Mouse (Mus musculus): Measurements from ENCODE around the gene Crat. TPM values are rescaled to one million over a fixed set of nuclear protein-coding genes. Genes with fewer than 3 reads are reported as not detected.
A peak's percentile ranks its signal among the peaks of the same experiment; 100 is the strongest.

Crat gene
- polyA plus RNA-seq, 1 experiment from 2014 or later = 26.1 TPM

DNA sequence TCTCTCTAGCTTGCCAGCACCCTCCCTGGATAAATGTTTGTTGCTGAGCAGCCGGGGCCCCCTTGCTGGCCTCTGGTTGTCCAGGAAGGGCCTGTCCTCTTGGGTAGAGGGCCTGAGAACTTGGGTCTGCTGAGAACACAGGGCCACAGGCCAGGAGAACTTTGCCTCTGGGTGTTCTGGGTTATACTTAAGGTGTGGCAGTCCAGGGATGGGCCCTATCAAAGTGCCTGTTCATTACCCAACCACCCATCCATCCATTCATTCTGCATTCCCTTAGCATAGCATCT is 22.3 kb downstream of the Crat start:
- Histone ChIP-seq H3K27me3 (replicated peaks; ENCODE audit: control insufficient read depth, insufficient read depth, low read length) (no peaks in the 10 kb centered on the region), H3K4me2 (peak overlapping the region; percentile 94), H3K4me1 (replicated peaks; ENCODE audit: control insufficient read depth, insufficient read depth, low read length) (peaks cover 14% of the 10 kb centered on the region), H3K9ac (ENCODE audit: low read depth, low read length) (peak overlapping the region; percentile 76), H3K9me3 (ENCODE audit: control insufficient read depth, low read length) (no peaks in the 10 kb centered on the region), H3K27ac (ENCODE audit: low read depth, low read length) (peak overlapping the region; percentile 84; the same call in 1 of the 2 replicates), H3K36me3 (ENCODE audit: control insufficient read depth, insufficient read depth, low read length) (peaks cover 19% of the 10 kb centered on the region), H3K4me3 (ENCODE audit: low read depth, low read length) (peak overlapping the region; percentile 76)
- ATAC-seq (replicated peaks; ENCODE audit: low FRiP score) = no peak
- no peak for DNase-seq (ENCODE audit: low spot score)
- 54% methylated on average over 1 of the region's 1 CpGs for WGBS

DNA sequence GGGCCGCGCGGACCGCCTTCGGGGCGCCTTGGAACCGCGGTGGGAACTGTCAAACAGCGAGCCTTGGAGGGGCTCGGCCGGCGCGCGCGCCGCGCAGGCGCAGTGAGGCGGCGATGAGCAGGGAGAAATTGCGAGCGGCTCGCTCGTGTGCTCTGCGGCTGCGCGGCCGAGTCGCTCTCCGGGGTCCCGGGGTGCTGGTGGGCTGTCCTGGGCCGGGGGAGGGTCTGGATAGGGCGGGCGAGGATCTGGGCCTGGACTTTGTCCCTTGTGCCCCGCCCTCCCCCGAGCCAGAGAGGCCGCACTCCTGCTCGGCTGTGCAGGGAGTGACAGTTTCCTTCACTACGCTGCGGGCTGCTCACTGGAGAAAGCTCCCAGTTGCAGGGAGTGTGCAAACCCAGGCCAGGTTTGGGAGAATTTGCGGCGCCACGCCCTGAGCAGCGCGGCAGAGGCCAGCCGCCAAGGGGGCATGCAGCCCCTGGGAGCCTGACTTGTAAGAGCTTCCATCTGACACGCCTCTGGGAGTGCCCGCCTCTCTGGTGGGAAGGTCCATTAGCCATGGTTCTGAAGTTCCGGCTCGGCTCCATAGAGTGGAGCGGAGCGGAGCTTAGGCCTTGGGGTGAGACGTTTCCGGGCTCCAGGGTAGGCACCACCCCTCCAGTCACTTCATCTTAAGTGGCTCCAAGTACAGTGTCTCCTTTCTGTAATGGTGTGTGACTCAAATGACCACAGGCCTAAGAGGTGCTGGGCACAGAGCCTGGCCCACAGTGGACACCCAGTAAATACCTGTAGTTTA is 22.8 kb downstream of the Crat start:
- H3K36me3 ChIP-seq (ENCODE audit: control insufficient read depth, insufficient read depth, low read length) = peaks cover 15% of the 10 kb centered on the region
- H3K27ac ChIP-seq (ENCODE audit: low read depth, low read length) = peak overlapping the region; percentile 84
- H3K4me2 ChIP-seq = peak overlapping the region; percentile 94
- under 1% methylated on average over 54 of the region's 54 CpGs for WGBS
- H3K9ac ChIP-seq (ENCODE audit: low read depth, low read length) = peak overlapping the region; percentile 76
- H3K27me3 ChIP-seq (replicated peaks; ENCODE audit: control insufficient read depth, insufficient read depth, low read length) = no peaks in the 10 kb centered on the region
- H3K9me3 ChIP-seq (ENCODE audit: control insufficient read depth, low read length) = no peaks in the 10 kb centered on the region
- ATAC-seq (replicated peaks; ENCODE audit: low FRiP score) (peak; percentile 66), DNase-seq (ENCODE audit: low spot score) (no peak)
- peaks cover 14% of the 10 kb centered on the region for H3K4me1 ChIP-seq (replicated peaks; ENCODE audit: control insufficient read depth, insufficient read depth, low read length)
- peak overlapping the region; percentile 76 for H3K4me3 ChIP-seq (ENCODE audit: low read depth, low read length)

DNA sequence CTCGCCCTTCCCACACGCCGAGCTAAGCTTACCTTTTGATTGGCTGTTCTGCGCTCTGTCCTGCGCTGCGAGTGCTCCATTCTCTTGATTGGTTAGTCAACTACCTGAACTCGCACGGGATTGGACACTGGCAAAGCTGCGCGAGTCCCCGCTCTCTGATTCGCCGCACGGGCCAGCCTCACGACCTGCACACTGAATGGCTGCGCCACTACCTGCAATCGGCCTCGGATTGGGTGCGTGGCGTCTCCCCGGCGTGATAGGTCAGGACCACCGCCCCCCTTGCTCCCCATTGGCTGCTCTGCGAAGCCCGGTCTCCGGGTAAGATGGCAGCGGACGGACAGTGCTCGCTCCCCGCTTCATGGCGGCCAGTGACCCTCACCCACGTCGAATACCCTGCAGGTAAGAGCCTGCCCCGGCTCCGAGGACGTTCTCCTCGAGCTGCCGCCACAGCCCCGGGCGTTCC is 23.5 kb downstream of the Crat start, which contains the start of gene Dolpp1:
Dolpp1 (plus strand) TSS at position 141 of the 463 bp plus-strand sequence.
- Histone ChIP-seq H3K9ac (ENCODE audit: low read depth, low read length) (peak within 1 kb of the TSS; percentile 76), H3K9me3 (ENCODE audit: control insufficient read depth, low read length) (no peaks in the 10 kb centered on the region), H3K4me1 (replicated peaks; ENCODE audit: control insufficient read depth, insufficient read depth, low read length) (peaks cover 14% of the 10 kb centered on the region), H3K27ac (ENCODE audit: low read depth, low read length) (peak within 1 kb of the TSS; percentile 84), H3K36me3 (ENCODE audit: control insufficient read depth, insufficient read depth, low read length) (peaks cover 9% of the 10 kb centered on the region), H3K4me2 (peak within 1 kb of the TSS; percentile 94), H3K27me3 (replicated peaks; ENCODE audit: control insufficient read depth, insufficient read depth, low read length) (no peaks in the 10 kb centered on the region), H3K4me3 (ENCODE audit: low read depth, low read length) (peak within 1 kb of the TSS; percentile 76)
- ATAC-seq (replicated peaks; ENCODE audit: low FRiP score) (peak; percentile 98), DNase-seq (ENCODE audit: low spot score) (peak; percentile 95)
- under 1% methylated on average over 40 of the region's 40 CpGs for WGBS

DNA sequence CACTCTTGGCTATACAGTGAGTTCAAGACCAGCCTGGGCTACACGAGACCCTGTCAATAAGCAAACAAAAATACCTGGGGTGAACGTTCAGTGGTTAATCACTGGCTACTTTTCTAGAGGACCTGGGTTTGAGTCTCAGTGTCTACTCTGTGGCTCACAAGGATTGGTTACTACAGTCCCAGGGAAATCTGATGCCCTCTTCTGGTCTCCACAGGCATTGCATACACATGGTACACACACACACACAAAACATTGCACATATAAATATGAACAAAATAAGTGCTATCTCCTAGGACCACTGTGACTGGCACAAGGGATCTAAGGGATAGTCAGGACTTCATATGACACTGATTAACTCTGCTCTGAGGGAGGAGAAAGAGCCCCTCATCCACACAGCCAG is 26.6 kb downstream of the Crat start:
- H3K4me3 ChIP-seq (ENCODE audit: low read depth, low read length) = no peak overlapping the region
- WGBS = 82% methylated on average over 2 of the region's 2 CpGs
- no peak overlapping the region for H3K9ac ChIP-seq (ENCODE audit: low read depth, low read length)
- peaks cover 11% of the 10 kb centered on the region for H3K36me3 ChIP-seq (ENCODE audit: control insufficient read depth, insufficient read depth, low read length)
- H3K4me2 ChIP-seq = no peak overlapping the region
- no peaks in the 10 kb centered on the region for H3K9me3 ChIP-seq (ENCODE audit: control insufficient read depth, low read length)
- no peaks in the 10 kb centered on the region for H3K27me3 ChIP-seq (replicated peaks; ENCODE audit: control insufficient read depth, insufficient read depth, low read length)
- no peak overlapping the region for H3K27ac ChIP-seq (ENCODE audit: low read depth, low read length)
- ATAC-seq (replicated peaks; ENCODE audit: low FRiP score) (no peak), DNase-seq (ENCODE audit: low spot score) (no peak)
- peaks cover 11% of the 10 kb centered on the region for H3K4me1 ChIP-seq (replicated peaks; ENCODE audit: control insufficient read depth, insufficient read depth, low read length)

DNA sequence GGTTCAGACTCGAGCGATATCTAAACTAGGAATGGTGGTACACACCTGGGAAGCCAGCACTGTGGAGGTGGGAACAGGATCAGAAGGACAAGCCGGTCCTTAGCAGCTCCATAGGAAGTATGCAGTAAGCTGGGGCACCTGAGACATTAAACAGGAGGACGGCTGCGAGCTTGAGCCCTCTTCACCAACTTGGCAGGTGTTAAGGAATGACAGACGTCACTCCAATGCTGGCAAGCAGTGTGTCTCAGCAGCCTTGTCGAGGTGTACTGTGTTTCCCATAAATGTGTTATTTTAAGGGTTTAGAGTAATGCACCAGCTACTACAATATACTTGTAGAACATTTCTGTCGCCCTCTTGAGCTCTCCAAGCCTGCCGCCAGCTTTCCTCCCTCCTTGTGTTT is 28.7 kb downstream of the Crat start:
- Histone ChIP-seq H3K4me2 (no peak overlapping the region), H3K9ac (ENCODE audit: low read depth, low read length) (no peak overlapping the region), H3K4me3 (ENCODE audit: low read depth, low read length) (no peak overlapping the region), H3K9me3 (ENCODE audit: control insufficient read depth, low read length) (no peaks in the 10 kb centered on the region), H3K27ac (ENCODE audit: low read depth, low read length) (no peak overlapping the region), H3K27me3 (replicated peaks; ENCODE audit: control insufficient read depth, insufficient read depth, low read length) (no peaks in the 10 kb centered on the region), H3K4me1 (replicated peaks; ENCODE audit: control insufficient read depth, insufficient read depth, low read length) (0 out of 2 replicates have a peak, but pooled peaks cover 2% of the 10 kb centered on the region), H3K36me3 (ENCODE audit: control insufficient read depth, insufficient read depth, low read length) (peaks cover 14% of the 10 kb centered on the region)
- ATAC-seq (replicated peaks; ENCODE audit: low FRiP score) (no peak), DNase-seq (ENCODE audit: low spot score) (no peak)
- WGBS = 83% methylated on average over 9 of the region's 9 CpGs

DNA sequence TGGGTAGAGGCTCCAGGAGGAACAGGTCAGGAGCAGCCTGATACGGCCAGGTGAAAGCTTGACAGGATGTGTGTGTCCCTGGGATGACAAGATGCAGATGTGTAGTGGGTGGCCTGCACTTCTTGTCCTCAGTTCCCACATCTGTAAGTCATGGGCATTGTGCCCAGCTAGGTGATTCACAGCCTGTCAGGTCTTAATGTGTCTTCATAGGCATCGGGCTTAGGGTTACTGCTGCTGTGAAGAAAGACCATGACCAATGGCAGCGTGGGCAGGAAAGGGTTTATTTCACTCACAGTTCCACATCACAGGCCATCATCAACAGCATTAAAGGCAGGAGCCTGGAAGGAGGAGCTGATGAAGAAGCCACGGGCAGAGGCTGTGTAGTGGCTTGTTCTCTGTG is 30.0 kb downstream of the Crat start:
- Histone ChIP-seq H3K9me3 (ENCODE audit: control insufficient read depth, low read length) (no peaks in the 10 kb centered on the region), H3K9ac (ENCODE audit: low read depth, low read length) (no peak overlapping the region), H3K4me3 (ENCODE audit: low read depth, low read length) (no peak overlapping the region), H3K36me3 (ENCODE audit: control insufficient read depth, insufficient read depth, low read length) (peaks cover 19% of the 10 kb centered on the region), H3K4me2 (no peak overlapping the region), H3K4me1 (replicated peaks; ENCODE audit: control insufficient read depth, insufficient read depth, low read length) (peaks cover 9% of the 10 kb centered on the region), H3K27me3 (replicated peaks; ENCODE audit: control insufficient read depth, insufficient read depth, low read length) (no peaks in the 10 kb centered on the region), H3K27ac (ENCODE audit: low read depth, low read length) (no peak overlapping the region)
- ATAC-seq (replicated peaks; ENCODE audit: low FRiP score) (no peak), DNase-seq (ENCODE audit: low spot score) (no peak)
- 86% methylated on average over 4 of the region's 4 CpGs for WGBS

DNA sequence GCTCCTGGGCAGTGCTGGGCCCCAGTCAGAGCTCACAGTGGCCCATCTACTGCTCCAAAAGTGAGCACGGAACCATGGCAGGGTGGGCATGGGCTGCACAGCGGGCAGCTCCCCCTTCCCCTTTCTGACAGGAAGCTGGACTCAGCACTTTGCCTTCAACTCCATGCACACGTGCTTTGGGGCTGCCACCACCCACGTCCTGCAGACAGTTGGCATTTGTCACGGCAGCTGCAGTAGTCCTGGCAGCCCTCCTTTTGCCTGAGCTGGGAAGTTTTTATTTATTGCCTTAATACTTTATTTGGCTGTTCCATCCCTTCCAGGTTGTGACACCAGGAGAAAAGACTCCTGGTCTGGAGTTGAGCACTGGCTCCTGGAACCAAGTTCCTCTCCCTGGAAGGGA is 30.8 kb downstream of the Crat start:
- no peak overlapping the region for H3K4me2 ChIP-seq
- ATAC-seq (replicated peaks; ENCODE audit: low FRiP score) = no peak
- H3K9ac ChIP-seq (ENCODE audit: low read depth, low read length) = no peak overlapping the region
- H3K27me3 ChIP-seq (replicated peaks; ENCODE audit: control insufficient read depth, insufficient read depth, low read length) = no peaks in the 10 kb centered on the region
- no peak overlapping the region for H3K4me3 ChIP-seq (ENCODE audit: low read depth, low read length)
- no peak for DNase-seq (ENCODE audit: low spot score)
- WGBS = 74% methylated on average over 5 of the region's 5 CpGs
- no peak overlapping the region for H3K27ac ChIP-seq (ENCODE audit: low read depth, low read length)
- peaks cover 16% of the 10 kb centered on the region for H3K4me1 ChIP-seq (replicated peaks; ENCODE audit: control insufficient read depth, insufficient read depth, low read length)
- no peaks in the 10 kb centered on the region for H3K9me3 ChIP-seq (ENCODE audit: control insufficient read depth, low read length)
- H3K36me3 ChIP-seq (ENCODE audit: control insufficient read depth, insufficient read depth, low read length) = peaks cover 21% of the 10 kb centered on the region

DNA sequence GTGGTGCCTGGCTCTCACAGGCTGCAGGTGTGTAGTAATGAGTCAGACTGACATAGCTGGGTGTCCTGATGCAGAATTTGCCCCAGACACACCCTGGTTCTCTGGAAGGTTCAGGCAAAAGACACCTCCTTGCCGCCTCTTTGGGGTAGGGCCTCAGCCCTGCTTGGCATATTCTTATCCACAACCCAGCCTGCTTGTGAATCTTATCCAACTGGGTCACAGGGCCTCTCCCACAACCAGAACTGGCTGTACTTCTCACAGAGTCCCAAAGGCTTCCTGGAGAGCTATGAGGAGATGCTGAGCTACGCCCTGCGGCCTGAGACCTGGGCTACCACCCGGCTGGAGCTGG is 34.3 kb downstream of the Crat start:
- Histone ChIP-seq H3K9me3 (ENCODE audit: control insufficient read depth, low read length) (no peaks in the 10 kb centered on the region), H3K27ac (ENCODE audit: low read depth, low read length) (peak overlapping the region; percentile 73), H3K4me2 (peak overlapping the region; percentile 38), H3K36me3 (ENCODE audit: control insufficient read depth, insufficient read depth, low read length) (peaks cover 36% of the 10 kb centered on the region), H3K4me3 (ENCODE audit: low read depth, low read length) (no peak overlapping the region), H3K4me1 (replicated peaks; ENCODE audit: control insufficient read depth, insufficient read depth, low read length) (peaks cover 20% of the 10 kb centered on the region), H3K27me3 (replicated peaks; ENCODE audit: control insufficient read depth, insufficient read depth, low read length) (no peaks in the 10 kb centered on the region), H3K9ac (ENCODE audit: low read depth, low read length) (no peak overlapping the region)
- DNase-seq (ENCODE audit: low spot score) (no peak), ATAC-seq (replicated peaks; ENCODE audit: low FRiP score) (peak; percentile 73)
- 76% methylated on average over 4 of the region's 4 CpGs for WGBS

Data from liver, embryonic 11.5 days (tissue).